Mouse (Mus musculus): ENCODE results near the gene Fabp1. TPM values are rescaled to one million over a fixed set of nuclear protein-coding genes. Genes with fewer than 3 reads are reported as not detected.

Fabp1 gene
- total and polyA plus RNA-seq, 2 experiments from 2014 or later = not detected

DNA sequence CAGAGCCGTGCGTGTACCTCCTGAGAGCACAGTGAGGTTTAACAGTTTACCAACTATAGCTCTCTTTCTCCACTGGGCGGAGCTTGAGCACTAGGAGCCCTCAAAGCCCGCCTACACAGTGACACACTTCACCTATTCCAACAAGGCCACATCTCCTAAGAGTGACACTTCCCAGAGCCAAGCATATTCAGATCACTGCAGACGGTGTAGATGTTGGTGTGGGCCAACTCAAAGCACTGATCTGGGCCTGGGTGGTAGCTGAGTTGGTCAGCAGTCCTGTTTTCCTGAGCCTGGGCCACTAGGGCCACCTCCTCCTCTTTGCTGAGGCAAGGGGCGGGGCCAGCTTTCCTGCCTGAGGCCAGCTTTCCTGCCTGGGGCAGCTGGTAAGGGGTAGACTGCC, 35.2 kb upstream of the Fabp1 start:
- H3K4me2 ChIP-seq (ENCODE audit: low read depth, low read length) = no peak overlapping the region
- no peaks in the 10 kb centered on the region for H3K36me3 ChIP-seq (ENCODE audit: insufficient read depth, low read length)
- H3K4me1 ChIP-seq (ENCODE audit: insufficient read depth, low read length) = no peaks in the 10 kb centered on the region
- no peak for DNase-seq (ENCODE audit: low spot score)
- WGBS = 43% methylated on average over 6 of the region's 6 CpGs
- H3K9ac ChIP-seq (replicated peaks; ENCODE audit: low read length) = no peak overlapping the region
- H3K27ac ChIP-seq = no peak overlapping the region
- no peak for TF ChIP-seq CTCF (IDR thresholded peaks at IDR 0.05; ENCODE audit: low read depth)
- ATAC-seq = 0 out of 2 replicates have a peak, but pooled peaks have one; percentile 53
- H3K27me3 ChIP-seq (ENCODE audit: insufficient read depth, low read length) = no peaks in the 10 kb centered on the region
- H3K4me3 ChIP-seq (ENCODE audit: low read length) = no peak overlapping the region
- H3K9me3 ChIP-seq (ENCODE audit: low read length) = no peaks in the 10 kb centered on the region

DNA sequence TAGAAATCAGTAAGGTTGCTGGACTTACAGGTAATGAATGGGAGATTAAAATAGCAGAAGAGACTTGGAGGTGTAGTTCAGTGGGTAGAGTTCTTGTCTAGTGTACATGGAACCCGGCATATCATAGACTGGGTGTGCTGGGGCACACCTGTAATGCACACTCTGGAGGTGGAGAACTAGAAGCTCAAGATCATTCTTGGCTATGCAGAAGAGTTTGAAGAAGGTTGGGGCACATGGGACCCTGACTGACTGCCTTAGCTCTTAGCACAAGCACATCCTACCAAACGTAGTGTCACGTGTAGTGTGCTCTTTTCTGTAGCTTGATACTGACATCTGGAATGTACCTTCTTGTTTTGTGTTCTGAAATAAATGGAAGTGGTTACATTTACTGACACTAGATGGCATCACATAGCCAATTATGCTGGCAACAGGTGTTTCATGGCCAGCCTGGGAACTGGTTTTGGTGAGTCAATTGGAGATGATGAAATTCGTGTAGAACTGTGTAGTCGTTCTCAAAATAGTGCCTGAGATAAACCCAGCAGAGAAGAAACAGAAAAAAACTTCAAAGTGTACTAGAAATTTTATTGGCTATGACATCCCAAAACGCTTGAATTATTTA, 33.0 kb upstream of the Fabp1 start:
- Histone ChIP-seq H3K9ac (replicated peaks; ENCODE audit: low read length) (no peak overlapping the region), H3K4me2 (ENCODE audit: low read depth, low read length) (no peak overlapping the region), H3K36me3 (ENCODE audit: insufficient read depth, low read length) (no peaks in the 10 kb centered on the region), H3K9me3 (ENCODE audit: low read length) (no peaks in the 10 kb centered on the region), H3K27me3 (ENCODE audit: insufficient read depth, low read length) (no peaks in the 10 kb centered on the region), H3K4me3 (ENCODE audit: low read length) (no peak overlapping the region), H3K4me1 (ENCODE audit: insufficient read depth, low read length) (no peaks in the 10 kb centered on the region), H3K27ac (no peak overlapping the region)
- ATAC-seq (peak; percentile 68), DNase-seq (ENCODE audit: low spot score) (peak; percentile 82)
- peak; percentile 79 for TF ChIP-seq CTCF (IDR thresholded peaks at IDR 0.05; ENCODE audit: low read depth)
- 40% methylated on average over 6 of the region's 6 CpGs for WGBS

DNA sequence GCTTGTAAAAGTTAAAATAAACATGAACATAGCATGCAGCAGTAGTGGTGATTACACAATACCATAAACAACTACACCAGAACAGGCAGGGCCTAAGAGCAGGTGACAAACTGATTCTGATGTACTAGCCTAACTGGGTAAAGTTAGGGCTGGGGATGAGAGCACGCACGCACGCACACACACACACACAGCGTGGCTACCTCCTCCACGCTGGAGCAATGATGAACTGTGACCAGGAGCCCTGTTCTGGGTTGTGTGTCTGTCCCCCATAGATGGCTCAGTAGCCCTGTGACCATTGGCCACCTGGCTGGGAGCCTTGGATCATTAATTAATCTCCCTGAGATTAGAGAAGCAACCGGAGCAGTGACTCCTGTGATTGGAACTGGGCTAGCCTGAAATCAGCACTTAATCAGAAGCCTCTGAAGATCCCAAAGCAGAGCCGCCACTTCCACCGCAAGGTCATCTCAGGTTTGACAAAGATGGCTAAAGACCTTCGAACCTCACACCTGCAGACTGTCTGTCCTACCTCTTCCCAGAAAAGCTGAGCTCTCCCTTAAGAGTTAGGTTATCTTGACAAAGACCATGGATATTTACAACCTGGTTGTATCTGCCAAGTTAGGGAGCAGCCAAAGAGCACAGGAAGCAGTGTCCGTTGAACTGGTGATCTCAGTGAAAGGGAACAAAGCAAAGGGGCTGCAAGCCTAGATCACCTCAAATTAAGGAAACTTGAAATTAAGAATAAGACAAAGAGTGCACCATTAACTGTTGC, 26.6 kb upstream of the Fabp1 start:
- no peak for ATAC-seq
- 92% methylated on average over 10 of the region's 10 CpGs for WGBS

DNA sequence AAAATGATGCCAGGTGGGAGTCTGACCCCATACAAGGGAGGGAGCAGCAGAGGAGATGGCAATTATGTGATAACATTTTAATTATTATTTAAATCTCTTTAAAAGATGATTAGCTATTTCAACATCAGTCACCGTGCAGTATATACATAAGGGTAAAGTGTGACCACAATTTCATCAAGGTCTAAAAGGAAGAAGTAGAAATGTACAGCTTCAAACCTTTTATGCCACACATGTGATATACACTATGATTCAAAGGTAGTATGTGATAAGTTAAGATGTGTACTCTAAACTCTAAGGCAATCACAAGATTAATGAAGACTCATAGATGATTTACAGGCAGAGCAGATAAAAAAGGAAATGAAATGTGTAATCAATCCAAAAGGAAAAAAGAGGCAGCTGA, 19.0 kb upstream of the Fabp1 start:
- DNase-seq (ENCODE audit: low spot score) (no peak), ATAC-seq (no peak)
- WGBS = 91% methylated on average over 1 of the region's 1 CpGs
- Histone ChIP-seq H3K9ac (replicated peaks; ENCODE audit: low read length) (no peak overlapping the region), H3K9me3 (ENCODE audit: low read length) (no peaks in the 10 kb centered on the region), H3K36me3 (ENCODE audit: insufficient read depth, low read length) (no peaks in the 10 kb centered on the region), H3K4me1 (ENCODE audit: insufficient read depth, low read length) (no peaks in the 10 kb centered on the region), H3K4me3 (ENCODE audit: low read length) (no peak overlapping the region), H3K4me2 (ENCODE audit: low read depth, low read length) (no peak overlapping the region), H3K27me3 (ENCODE audit: insufficient read depth, low read length) (no peaks in the 10 kb centered on the region), H3K27ac (no peak overlapping the region)
- TF ChIP-seq CTCF (IDR thresholded peaks at IDR 0.05; ENCODE audit: low read depth) = no peak

More for the DNA sequence above, 26.6 kb upstream of the Fabp1 start:
- Histone ChIP-seq H3K9ac (replicated peaks; ENCODE audit: low read length) (no peak overlapping the region), H3K27ac (no peak overlapping the region), H3K4me1 (ENCODE audit: insufficient read depth, low read length) (no peaks in the 10 kb centered on the region), H3K36me3 (ENCODE audit: insufficient read depth, low read length) (no peaks in the 10 kb centered on the region), H3K9me3 (ENCODE audit: low read length) (no peaks in the 10 kb centered on the region), H3K4me2 (ENCODE audit: low read depth, low read length) (no peak overlapping the region), H3K4me3 (ENCODE audit: low read length) (no peak overlapping the region), H3K27me3 (ENCODE audit: insufficient read depth, low read length) (no peaks in the 10 kb centered on the region)
- no peak for DNase-seq (ENCODE audit: low spot score)
- no peak for TF ChIP-seq CTCF (IDR thresholded peaks at IDR 0.05; ENCODE audit: low read depth)

DNA sequence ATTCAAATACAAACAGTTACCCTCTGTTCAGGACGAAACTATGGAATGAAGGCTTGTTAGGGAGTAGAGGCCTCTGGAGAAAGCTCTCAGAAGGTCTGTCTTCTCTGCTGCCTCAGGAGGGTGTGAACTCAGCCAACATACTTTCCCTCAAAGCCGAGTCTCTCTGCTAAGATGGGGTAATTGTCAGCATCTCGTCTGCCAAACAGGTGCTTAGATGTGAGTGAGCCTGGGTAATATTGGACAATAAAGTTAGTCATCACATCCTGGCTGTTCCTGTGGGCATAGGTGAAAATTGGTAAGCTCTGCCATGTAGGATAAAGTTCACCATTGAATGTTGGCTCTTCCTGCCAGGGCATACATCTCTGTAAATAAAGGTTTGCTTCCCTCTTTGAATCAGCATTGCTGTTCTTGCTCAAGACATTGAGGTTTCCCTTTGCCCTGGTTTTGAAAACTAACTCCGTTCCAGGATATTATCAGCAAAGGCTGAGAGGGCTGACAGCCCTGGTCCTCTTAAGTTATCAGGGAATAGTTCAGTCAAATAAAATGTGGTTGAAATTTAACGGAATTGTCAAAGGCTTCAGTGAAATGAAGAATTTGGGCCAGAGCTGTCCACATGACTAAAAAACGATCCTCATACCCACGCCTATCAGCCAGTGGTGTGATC, 14.6 kb upstream of the Fabp1 start:
- no peaks in the 10 kb centered on the region for H3K4me1 ChIP-seq (ENCODE audit: insufficient read depth, low read length)
- H3K36me3 ChIP-seq (ENCODE audit: insufficient read depth, low read length) = no peaks in the 10 kb centered on the region
- 86% methylated on average over 7 of the region's 7 CpGs for WGBS
- no peak overlapping the region for H3K9ac ChIP-seq (replicated peaks; ENCODE audit: low read length)
- H3K9me3 ChIP-seq (ENCODE audit: low read length) = no peaks in the 10 kb centered on the region
- H3K27me3 ChIP-seq (ENCODE audit: insufficient read depth, low read length) = no peaks in the 10 kb centered on the region
- H3K4me2 ChIP-seq (ENCODE audit: low read depth, low read length) = no peak overlapping the region
- TF ChIP-seq CTCF (IDR thresholded peaks at IDR 0.05; ENCODE audit: low read depth) = no peak
- H3K4me3 ChIP-seq (ENCODE audit: low read length) = no peak overlapping the region
- DNase-seq (ENCODE audit: low spot score) (no peak), ATAC-seq (no peak)
- H3K27ac ChIP-seq = no peak overlapping the region

DNA sequence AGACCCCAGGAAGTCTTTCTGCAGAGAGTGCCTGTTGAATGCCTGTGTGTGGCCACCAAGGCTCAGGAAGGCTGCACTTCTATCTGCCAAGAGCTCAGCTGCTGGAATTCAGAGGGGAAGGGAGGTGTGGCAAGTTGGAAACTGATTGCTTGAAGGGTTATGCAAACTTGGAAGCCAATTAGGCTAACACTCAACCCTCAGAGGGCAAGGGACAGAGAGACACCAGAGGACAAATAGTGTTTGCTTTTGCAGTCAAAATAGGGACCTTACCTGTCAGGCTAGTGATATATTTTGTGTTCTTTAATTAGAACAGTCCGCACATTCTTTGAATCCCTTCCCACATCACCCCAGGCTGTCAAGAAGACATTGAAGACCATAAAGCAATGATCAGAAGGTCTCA, 10.0 kb upstream of the Fabp1 start:
- H3K4me2 ChIP-seq (ENCODE audit: low read depth, low read length) = no peak overlapping the region
- no peaks in the 10 kb centered on the region for H3K4me1 ChIP-seq (ENCODE audit: insufficient read depth, low read length)
- no peak overlapping the region for H3K27ac ChIP-seq
- no peak for ATAC-seq
- H3K9me3 ChIP-seq (ENCODE audit: low read length) = no peaks in the 10 kb centered on the region
- H3K4me3 ChIP-seq (ENCODE audit: low read length) = no peak overlapping the region
- no peak for DNase-seq (ENCODE audit: low spot score)
- H3K27me3 ChIP-seq (ENCODE audit: insufficient read depth, low read length) = no peaks in the 10 kb centered on the region
- 78% methylated on average over 1 of the region's 1 CpGs for WGBS
- no peak overlapping the region for H3K9ac ChIP-seq (replicated peaks; ENCODE audit: low read length)
- H3K36me3 ChIP-seq (ENCODE audit: insufficient read depth, low read length) = no peaks in the 10 kb centered on the region
- TF ChIP-seq CTCF (IDR thresholded peaks at IDR 0.05; ENCODE audit: low read depth) = no peak
